Mouse (Mus musculus): ENCODE measurements at regions not wholly inside any gene's neighbourhood (a gene's known extent, or its start where the extent isn't known, plus 50 kb on each side); places are given as distances from the start of the nearest gene placed in this dataset.

DNA sequence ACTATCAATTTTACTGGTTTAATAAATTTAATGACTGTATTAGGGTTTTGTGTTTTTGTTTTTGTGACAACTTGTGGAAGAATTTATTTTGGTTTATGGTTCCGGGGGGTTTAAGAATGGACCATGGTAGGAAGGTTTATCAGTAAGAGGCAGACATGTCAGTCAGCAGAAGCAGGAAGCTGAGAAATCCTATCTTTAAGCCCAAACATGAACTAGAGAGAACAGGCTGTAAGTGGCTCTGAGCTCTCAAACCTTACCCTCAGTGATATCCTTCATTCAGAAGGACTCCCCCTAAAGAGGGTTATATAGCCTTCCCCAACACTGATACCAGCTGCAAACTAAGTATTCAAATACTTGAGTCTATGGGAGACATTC lies 170.8 kb downstream of the Btg1 start:
- DNase-seq (ENCODE audit: low spot score) (no peak), ATAC-seq (no peak)
- H3K36me3 ChIP-seq (ENCODE audit: control insufficient read depth, insufficient read depth, low read length): no peaks in the 10 kb centered on the region
- H3K9ac ChIP-seq (ENCODE audit: low read length): no peak overlapping the region
- H3K4me1 ChIP-seq (ENCODE audit: control insufficient read depth, insufficient read depth, low read length): no peaks in the 10 kb centered on the region
- H3K27ac ChIP-seq (ENCODE audit: low read depth, low read length): no peak overlapping the region
- no peak overlapping the region for H3K4me2 ChIP-seq (ENCODE audit: low read length)
- WGBS: 95% methylated on average over 1 of the region's 1 CpGs
- H3K27me3 ChIP-seq (replicated peaks; ENCODE audit: control insufficient read depth, insufficient read depth, low read length): no peaks in the 10 kb centered on the region
- no peak overlapping the region for H3K4me3 ChIP-seq (ENCODE audit: low read depth, low read length)
- H3K9me3 ChIP-seq (replicated peaks; ENCODE audit: control insufficient read depth, low read length): no peaks in the 10 kb centered on the region

DNA sequence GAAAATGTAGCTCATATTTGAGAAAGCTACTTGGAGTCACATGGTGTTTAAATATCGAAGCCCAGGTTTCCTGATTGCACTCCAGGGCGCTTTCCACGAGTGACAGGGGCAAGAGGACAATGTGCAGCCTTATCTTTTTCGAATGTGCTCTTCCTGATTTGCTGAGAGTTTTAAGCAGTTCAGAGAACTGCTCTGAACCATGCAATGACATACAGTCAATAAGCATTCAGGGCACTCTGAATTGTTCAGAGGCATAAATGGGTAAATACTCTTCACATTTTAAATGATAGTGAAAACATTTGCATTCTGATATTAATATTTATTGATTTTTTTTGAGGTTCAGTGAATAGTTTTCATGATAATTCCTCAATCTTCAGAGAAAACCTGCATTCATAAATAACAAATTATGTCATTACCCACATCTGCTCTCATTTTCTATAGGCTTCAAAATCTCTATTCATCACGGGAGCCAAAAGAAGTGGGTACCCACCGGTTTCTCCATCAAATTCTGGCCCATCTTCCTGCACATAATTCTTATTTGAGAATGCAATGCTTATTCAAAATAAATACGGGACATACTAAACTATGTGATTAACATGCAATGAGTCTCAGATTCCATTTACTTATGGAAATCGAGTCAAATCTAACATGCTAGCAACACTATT lies 171.7 kb downstream of the Btg1 start:
- Histone ChIP-seq H3K9me3 (replicated peaks; ENCODE audit: control insufficient read depth, low read length) (no peaks in the 10 kb centered on the region), H3K9ac (ENCODE audit: low read length) (no peak overlapping the region), H3K36me3 (ENCODE audit: control insufficient read depth, insufficient read depth, low read length) (no peaks in the 10 kb centered on the region), H3K4me1 (ENCODE audit: control insufficient read depth, insufficient read depth, low read length) (no peaks in the 10 kb centered on the region), H3K27ac (ENCODE audit: low read depth, low read length) (no peak overlapping the region), H3K27me3 (replicated peaks; ENCODE audit: control insufficient read depth, insufficient read depth, low read length) (no peaks in the 10 kb centered on the region), H3K4me3 (ENCODE audit: low read depth, low read length) (no peak overlapping the region), H3K4me2 (ENCODE audit: low read length) (no peak overlapping the region)
- 75% methylated on average over 8 of the region's 8 CpGs for WGBS
- DNase-seq (ENCODE audit: low spot score): peak; percentile 28
- ATAC-seq: peak; percentile 61

- H3K27me3 ChIP-seq (replicated peaks; ENCODE audit: control insufficient read depth, insufficient read depth, low read length): no peaks in the 10 kb centered on the region
- no peak overlapping the region for H3K9ac ChIP-seq (ENCODE audit: low read length)
- no peak overlapping the region for H3K4me3 ChIP-seq (ENCODE audit: low read depth, low read length)
- no peaks in the 10 kb centered on the region for H3K36me3 ChIP-seq (ENCODE audit: control insufficient read depth, insufficient read depth, low read length)
- DNase-seq (ENCODE audit: low spot score) (no peak), ATAC-seq (no peak)
- WGBS: 76% methylated on average over 6 of the region's 6 CpGs
- H3K27ac ChIP-seq (ENCODE audit: low read depth, low read length): no peak overlapping the region
- no peak overlapping the region for H3K4me2 ChIP-seq (ENCODE audit: low read length)
- no peaks in the 10 kb centered on the region for H3K9me3 ChIP-seq (replicated peaks; ENCODE audit: control insufficient read depth, low read length)
- H3K4me1 ChIP-seq (ENCODE audit: control insufficient read depth, insufficient read depth, low read length): no peaks in the 10 kb centered on the region
These were observed 180.3 kb downstream of the Btg1 start for GRCm38 (mm10) chr10:96797116-96797515.

DNA sequence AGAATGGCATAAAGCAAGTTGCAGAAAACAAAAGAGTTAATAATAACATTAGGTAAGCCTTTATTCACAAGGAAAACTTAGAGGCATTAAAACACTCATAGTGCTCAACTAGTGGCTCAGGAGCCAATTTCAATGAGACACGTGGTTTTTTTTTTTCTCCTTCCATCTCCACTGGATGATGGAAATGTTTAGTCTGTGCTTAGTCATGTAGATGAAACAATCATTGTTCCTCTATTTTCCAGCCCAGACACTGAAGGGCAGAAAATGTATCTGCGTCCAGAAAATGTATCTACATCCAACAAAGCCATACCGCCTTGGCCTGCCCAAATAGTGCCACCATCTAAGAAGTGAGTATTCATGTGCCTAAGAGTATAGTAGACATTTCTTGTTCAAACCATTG lies 184.0 kb downstream of the Btg1 start:
- Histone ChIP-seq H3K4me3 (ENCODE audit: low read depth, low read length) (no peak overlapping the region), H3K9ac (ENCODE audit: low read length) (no peak overlapping the region), H3K36me3 (ENCODE audit: control insufficient read depth, insufficient read depth, low read length) (no peaks in the 10 kb centered on the region), H3K27ac (ENCODE audit: low read depth, low read length) (no peak overlapping the region), H3K9me3 (replicated peaks; ENCODE audit: control insufficient read depth, low read length) (no peaks in the 10 kb centered on the region), H3K27me3 (replicated peaks; ENCODE audit: control insufficient read depth, insufficient read depth, low read length) (no peaks in the 10 kb centered on the region), H3K4me2 (ENCODE audit: low read length) (no peak overlapping the region), H3K4me1 (ENCODE audit: control insufficient read depth, insufficient read depth, low read length) (no peaks in the 10 kb centered on the region)
- WGBS: 76% methylated on average over 3 of the region's 3 CpGs
- ATAC-seq: no peak
- no peak for DNase-seq (ENCODE audit: low spot score)

GRCm38 (mm10) chr10:96804030-96804784 lies 187.4 kb downstream of the Btg1 start:
- ATAC-seq (no peak), DNase-seq (ENCODE audit: low spot score) (no peak)
- Histone ChIP-seq H3K27me3 (replicated peaks; ENCODE audit: control insufficient read depth, insufficient read depth, low read length) (no peaks in the 10 kb centered on the region), H3K27ac (ENCODE audit: low read depth, low read length) (no peak overlapping the region), H3K4me1 (ENCODE audit: control insufficient read depth, insufficient read depth, low read length) (no peaks in the 10 kb centered on the region), H3K36me3 (ENCODE audit: control insufficient read depth, insufficient read depth, low read length) (no peaks in the 10 kb centered on the region), H3K4me3 (ENCODE audit: low read depth, low read length) (no peak overlapping the region), H3K9me3 (replicated peaks; ENCODE audit: control insufficient read depth, low read length) (no peaks in the 10 kb centered on the region), H3K9ac (ENCODE audit: low read length) (no peak overlapping the region), H3K4me2 (ENCODE audit: low read length) (no peak overlapping the region)
- WGBS: 58% methylated on average over 7 of the region's 7 CpGs

DNA sequence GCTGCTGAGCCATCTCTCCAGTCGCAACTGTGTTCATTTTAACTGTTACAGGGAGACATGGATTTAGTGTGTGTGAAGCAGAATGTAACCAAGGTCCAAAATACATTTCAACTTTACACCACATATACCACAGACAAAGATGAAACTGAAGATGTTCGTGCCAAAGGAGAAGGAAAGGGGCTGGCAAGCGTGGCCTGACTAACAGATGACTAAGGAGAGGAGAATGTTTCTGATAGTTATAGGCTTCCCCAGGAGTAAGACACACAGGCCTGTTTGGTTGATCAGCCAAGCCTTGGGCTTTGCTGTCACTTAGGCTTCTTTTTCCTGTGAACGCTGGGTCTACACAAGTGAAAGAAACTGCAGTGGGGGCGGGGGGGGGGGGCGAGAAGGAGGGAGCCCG lies 189.8 kb downstream of the Btg1 start:
- H3K9me3 ChIP-seq (replicated peaks; ENCODE audit: control insufficient read depth, low read length): no peaks in the 10 kb centered on the region
- no peak for ATAC-seq
- no peak overlapping the region for H3K27ac ChIP-seq (ENCODE audit: low read depth, low read length)
- H3K4me2 ChIP-seq (ENCODE audit: low read length): no peak overlapping the region
- no peak overlapping the region for H3K4me3 ChIP-seq (ENCODE audit: low read depth, low read length)
- H3K9ac ChIP-seq (ENCODE audit: low read length): no peak overlapping the region
- DNase-seq (ENCODE audit: low spot score): no peak
- H3K4me1 ChIP-seq (ENCODE audit: control insufficient read depth, insufficient read depth, low read length): no peaks in the 10 kb centered on the region
- H3K36me3 ChIP-seq (ENCODE audit: control insufficient read depth, insufficient read depth, low read length): no peaks in the 10 kb centered on the region
- 66% methylated on average over 6 of the region's 7 CpGs for WGBS
- H3K27me3 ChIP-seq (replicated peaks; ENCODE audit: control insufficient read depth, insufficient read depth, low read length): no peaks in the 10 kb centered on the region

GRCm38 (mm10) chr10:96821852-96822251 lies 205.0 kb downstream of the Btg1 start:
- no peak for ATAC-seq

GRCm38 (mm10) chr10:96822344-96823335 lies 205.8 kb downstream of the Btg1 start:
- WGBS: 84% methylated on average over 7 of the region's 7 CpGs
- no peak for ATAC-seq
- DNase-seq (ENCODE audit: low spot score): no peak
- peaks cover 6% of the 10 kb centered on the region; the same call in 1 of the 2 replicates for H3K4me1 ChIP-seq (ENCODE audit: control insufficient read depth, insufficient read depth, low read length)
- H3K36me3 ChIP-seq (ENCODE audit: control insufficient read depth, insufficient read depth, low read length): no peaks in the 10 kb centered on the region
- H3K4me2 ChIP-seq (ENCODE audit: low read length): no peak overlapping the region
- no peak overlapping the region for H3K9ac ChIP-seq (ENCODE audit: low read length)
- no peak overlapping the region for H3K4me3 ChIP-seq (ENCODE audit: low read depth, low read length)
- no peaks in the 10 kb centered on the region for H3K9me3 ChIP-seq (replicated peaks; ENCODE audit: control insufficient read depth, low read length)
- no peak overlapping the region for H3K27ac ChIP-seq (ENCODE audit: low read depth, low read length)
- no peaks in the 10 kb centered on the region for H3K27me3 ChIP-seq (replicated peaks; ENCODE audit: control insufficient read depth, insufficient read depth, low read length)

More at GRCm38 (mm10) chr10:96821852-96822251, 205.0 kb downstream of the Btg1 start:
- no peak overlapping the region for H3K4me3 ChIP-seq (ENCODE audit: low read depth, low read length)
- H3K9me3 ChIP-seq (replicated peaks; ENCODE audit: control insufficient read depth, low read length): no peaks in the 10 kb centered on the region
- no peak overlapping the region for H3K4me2 ChIP-seq (ENCODE audit: low read length)
- H3K36me3 ChIP-seq (ENCODE audit: control insufficient read depth, insufficient read depth, low read length): no peaks in the 10 kb centered on the region
- 88% methylated on average over 1 of the region's 1 CpGs for WGBS
- H3K4me1 ChIP-seq (ENCODE audit: control insufficient read depth, insufficient read depth, low read length): peaks cover 6% of the 10 kb centered on the region; the same call in 1 of the 2 replicates
- H3K27ac ChIP-seq (ENCODE audit: low read depth, low read length): no peak overlapping the region
- H3K27me3 ChIP-seq (replicated peaks; ENCODE audit: control insufficient read depth, insufficient read depth, low read length): no peaks in the 10 kb centered on the region
- H3K9ac ChIP-seq (ENCODE audit: low read length): no peak overlapping the region
- DNase-seq (ENCODE audit: low spot score): no peak
